Mouse (Mus musculus) stomach, postnatal 0 days (tissue): ENCODE measurements at regions not wholly inside any gene's neighbourhood (a gene's known extent, or its start where the extent isn't known, plus 50 kb on each side); places are given as distances from the start of the nearest gene placed in this dataset.

Experiments used
- ATAC-seq: fragments of 200-750 bp; cut with Nextera tagmentation; 2 replicates; pipeline ENCODE4 v1.8.0; 2017; ENCODE audit not compliant: low FRiP score, low TSS enrichment
- DNase-seq: peaks from one replicate; pipeline ENCODE4 v3.0.0-alpha.2; 2016; ENCODE audit warnings: low spot score
- H3K27ac ChIP-seq: fragments of 300-500 bp; sonication (generic); replicated peaks from 2 replicates; pipeline ENCODE4 v1.5.1; 2014; ENCODE audit warnings: mild to moderate bottlenecking, control low read depth
- H3K27me3 ChIP-seq: fragments of 300-500 bp; sonication (generic); 2 replicates; pipeline ENCODE4 v1.6.1; 2014; ENCODE audit warnings: low read length; ENCODE audit not compliant: control insufficient read depth, insufficient read depth
- H3K36me3 ChIP-seq: fragments of 300-500 bp; sonication (generic); 2 replicates; pipeline ENCODE4 v1.6.1; 2014; ENCODE audit warnings: low read length, mixed read lengths; ENCODE audit not compliant: control insufficient read depth, insufficient read depth
- H3K4me1 ChIP-seq: fragments of 300-500 bp; sonication (generic); replicated peaks from 2 replicates; pipeline ENCODE4 v1.6.1; 2014; ENCODE audit warnings: antibody characterized with exemption; ENCODE audit not compliant: control insufficient read depth, insufficient read depth
- H3K4me2 ChIP-seq: fragments of 300-500 bp; sonication (generic); replicated peaks from 2 replicates; pipeline ENCODE4 v1.6.1; 2014; ENCODE audit warnings: low read depth, mild to moderate bottlenecking, control low read depth, moderate library complexity
- H3K4me3 ChIP-seq: fragments of 300-500 bp; sonication (generic); 2 replicates; pipeline ENCODE4 v1.5.1; 2014; ENCODE audit warnings: low read depth, low read length, control low read depth
- H3K9ac ChIP-seq: fragments of 300-500 bp; sonication (generic); 2 replicates; pipeline ENCODE4 v1.6.1; 2014; ENCODE audit warnings: mild to moderate bottlenecking, low read length, control low read depth, mixed read lengths
- H3K9me3 ChIP-seq: fragments of 300-500 bp; sonication (generic); 2 replicates; pipeline ENCODE4 v1.6.1; 2016; ENCODE audit warnings: low read length; ENCODE audit not compliant: control insufficient read depth
- CTCF ChIP-seq: IDR thresholded peaks from 2 replicates; pipeline ENCODE4 v1.5.1; 2016; ENCODE audit warnings: antibody characterized with exemption, low read depth, mild to moderate bottlenecking, moderate library complexity
- EP300 ChIP-seq: optimal IDR thresholded peaks from 2 replicates; pipeline ENCODE3; 2016; ENCODE audit warnings: antibody characterized with exemption
- WGBS: fragments of 180-500 bp; shearing (Covaris S2); extraction: QIAGEN DNeasy Blood & Tissue Kit; methylation state at CpG from one replicate; pipeline ENCODE4 v1.1.7; 2014; 5-methylcytosine and 5-hydroxymethylcytosine counted together

GRCm38 (mm10) chr8:50387189-50387588 is 1543.4 kb upstream of the Tenm3 start:
- no peak overlapping the region for H3K9ac ChIP-seq
- ATAC-seq = no peak
- WGBS = 77% methylated on average over 7 of the region's 7 CpGs

GRCm38 (mm10) chr8:50383697-50384096 is 1539.9 kb upstream of the Tenm3 start:
- TF ChIP-seq EP300 = no peak
- no peak for TF ChIP-seq CTCF
- H3K9me3 ChIP-seq = no peaks in the 10 kb centered on the region
- DNase-seq (no peak), ATAC-seq (no peak)
- H3K4me3 ChIP-seq = no peak overlapping the region
- WGBS = 67% methylated on average over 2 of the region's 2 CpGs
- H3K27me3 ChIP-seq = no peaks in the 10 kb centered on the region
- H3K36me3 ChIP-seq = no peaks in the 10 kb centered on the region
- no peak overlapping the region for H3K9ac ChIP-seq
- no peak overlapping the region for H3K27ac ChIP-seq
- H3K4me2 ChIP-seq = no peak overlapping the region
- H3K4me1 ChIP-seq = no peaks in the 10 kb centered on the region

More at GRCm38 (mm10) chr8:50387189-50387588, 1543.4 kb upstream of the Tenm3 start:
- Histone ChIP-seq H3K4me2 (no peak overlapping the region), H3K36me3 (no peaks in the 10 kb centered on the region), H3K4me3 (no peak overlapping the region), H3K4me1 (no peaks in the 10 kb centered on the region), H3K27me3 (no peaks in the 10 kb centered on the region), H3K27ac (no peak overlapping the region), H3K9me3 (no peaks in the 10 kb centered on the region)
- TF ChIP-seq EP300 = no peak
- TF ChIP-seq CTCF = no peak
- no peak for DNase-seq

GRCm38 (mm10) chr8:50379745-50380144 is 1536.0 kb upstream of the Tenm3 start:
- Histone ChIP-seq H3K27me3 (no peaks in the 10 kb centered on the region), H3K27ac (no peak overlapping the region), H3K4me3 (no peak overlapping the region), H3K4me2 (no peak overlapping the region), H3K9me3 (no peaks in the 10 kb centered on the region), H3K9ac (no peak overlapping the region), H3K4me1 (no peaks in the 10 kb centered on the region), H3K36me3 (no peaks in the 10 kb centered on the region)
- ATAC-seq (no peak), DNase-seq (peak; percentile 15)
- 31% methylated on average over 4 of the region's 4 CpGs for WGBS
- TF ChIP-seq EP300 = no peak
- TF ChIP-seq CTCF = no peak

GRCm38 (mm10) chr8:50373790-50374189 is 1530.0 kb upstream of the Tenm3 start:
- TF ChIP-seq EP300 (no peak), CTCF (no peak)
- no peaks in the 10 kb centered on the region for H3K27me3 ChIP-seq
- no peak for ATAC-seq
- H3K4me1 ChIP-seq = no peaks in the 10 kb centered on the region
- no peak overlapping the region for H3K4me2 ChIP-seq
- no peaks in the 10 kb centered on the region for H3K9me3 ChIP-seq
- no peak overlapping the region for H3K27ac ChIP-seq
- WGBS = 76% methylated on average over 2 of the region's 2 CpGs
- no peak for DNase-seq
- no peak overlapping the region for H3K9ac ChIP-seq
- no peaks in the 10 kb centered on the region for H3K36me3 ChIP-seq
- no peak overlapping the region for H3K4me3 ChIP-seq

GRCm38 (mm10) chr8:50326485-50326884 is 1482.7 kb upstream of the Tenm3 start:
- no peaks in the 10 kb centered on the region for H3K4me1 ChIP-seq
- H3K4me3 ChIP-seq = no peak overlapping the region
- no peaks in the 10 kb centered on the region for H3K9me3 ChIP-seq
- DNase-seq (no peak), ATAC-seq (no peak)
- no peak overlapping the region for H3K9ac ChIP-seq
- H3K27ac ChIP-seq = no peak overlapping the region
- no peak overlapping the region for H3K4me2 ChIP-seq
- H3K27me3 ChIP-seq = no peaks in the 10 kb centered on the region
- no peaks in the 10 kb centered on the region for H3K36me3 ChIP-seq
- no peak for TF ChIP-seq CTCF
- TF ChIP-seq EP300 = no peak
- WGBS = 71% methylated on average over 3 of the region's 3 CpGs

GRCm38 (mm10) chr8:50321356-50321963 is 1477.7 kb upstream of the Tenm3 start:
- Histone ChIP-seq H3K9me3 (no peaks in the 10 kb centered on the region), H3K27ac (no peak overlapping the region), H3K4me2 (no peak overlapping the region; the same call in 1 of the 2 replicates), H3K9ac (no peak overlapping the region), H3K36me3 (no peaks in the 10 kb centered on the region), H3K27me3 (no peaks in the 10 kb centered on the region), H3K4me3 (no peak overlapping the region), H3K4me1 (no peaks in the 10 kb centered on the region)
- no peak for DNase-seq
- no peak for ATAC-seq
- TF ChIP-seq CTCF (no peak), EP300 (no peak)
- 12% methylated on average over 7 of the region's 7 CpGs for WGBS
